Mouse (Mus musculus): ENCODE data around the gene Cap1.
"Not testable (repeated sequence)": the region's sequence is repeated elsewhere in the genome, so short reads cannot be mapped to it uniquely, and the experiment has no call there.

DNA sequence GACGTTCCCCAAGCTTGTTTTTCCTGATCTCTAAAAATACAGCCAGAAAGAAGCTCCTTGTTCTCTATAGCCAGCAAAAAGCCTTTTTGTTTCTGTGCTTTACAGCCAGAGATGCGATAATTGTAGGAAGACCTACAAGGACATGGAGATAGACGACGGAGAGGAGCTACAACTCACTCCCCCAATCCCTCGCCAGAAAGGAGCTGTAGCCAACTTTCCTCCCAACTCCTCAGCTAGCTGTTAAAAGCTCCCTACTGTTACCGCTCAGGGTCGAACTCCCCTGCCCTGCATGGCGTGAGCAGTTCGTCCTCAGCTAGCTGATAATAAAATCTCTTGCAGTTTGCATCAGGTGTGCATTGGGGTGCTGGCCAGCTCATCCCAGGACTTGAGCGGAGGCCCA is 64.9 kb downstream of the Cap1 start:
- not testable (repeated sequence) for TF ChIP-seq CTCF, EP300 (IDR thresholded peaks at IDR 0.05; ENCODE audit: low read depth)

Measured in liver, postnatal 0 days (tissue).